Mouse (Mus musculus): ENCODE measurements at regions not wholly inside any gene's neighbourhood (a gene's known extent, or its start where the extent isn't known, plus 50 kb on each side); places are given as distances from the start of the nearest gene placed in this dataset.
A peak's percentile ranks its signal among the peaks of the same experiment; 100 is the strongest.

DNA sequence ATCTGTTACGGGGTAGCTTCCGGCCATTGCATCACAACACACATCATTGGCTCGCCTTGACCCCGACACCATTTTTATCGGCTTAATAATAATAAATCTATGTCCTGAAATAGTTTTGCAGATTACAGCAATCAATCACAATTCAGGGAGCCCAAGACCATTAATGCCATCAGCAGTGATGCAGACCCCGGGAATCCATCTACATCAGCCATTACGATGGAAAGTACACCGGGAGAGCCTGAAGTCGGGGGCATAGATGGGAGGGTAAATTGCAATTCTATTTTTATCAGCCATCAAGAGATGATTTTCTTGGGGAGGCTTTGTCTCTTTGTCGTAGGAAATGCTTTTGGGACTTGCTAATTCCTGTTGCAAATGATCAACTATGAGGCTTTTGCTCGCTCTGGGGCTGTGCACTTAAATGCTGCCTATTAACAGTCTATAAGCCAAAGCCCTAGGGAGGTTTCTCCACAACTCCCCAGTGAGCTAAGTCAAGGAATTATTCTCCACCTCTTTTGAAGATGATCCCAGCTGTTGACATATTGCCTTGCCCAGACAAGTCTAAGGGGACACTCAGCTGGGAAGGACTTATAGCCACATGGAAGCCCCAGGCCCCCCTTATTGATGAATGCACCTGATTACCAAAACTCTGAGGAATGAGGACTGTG lies 173.4 kb downstream of the Pik3r1 start:
- Histone ChIP-seq H3K4me3 (no peak overlapping the region), H3K36me3 (no peaks in the 10 kb centered on the region), H3K27ac (no peak overlapping the region), H3K4me1 (peaks cover 10% of the 10 kb centered on the region), H3K9me3 (no peaks in the 10 kb centered on the region), H3K4me2 (no peak overlapping the region), H3K27me3 (no peaks in the 10 kb centered on the region), H3K9ac (no peak overlapping the region)
- no peak for ATAC-seq (ENCODE audit: insufficient number of reproducible peaks, low FRiP score, low TSS enrichment, low read depth)
- 77% methylated on average over 11 of the region's 11 CpGs for WGBS

DNA sequence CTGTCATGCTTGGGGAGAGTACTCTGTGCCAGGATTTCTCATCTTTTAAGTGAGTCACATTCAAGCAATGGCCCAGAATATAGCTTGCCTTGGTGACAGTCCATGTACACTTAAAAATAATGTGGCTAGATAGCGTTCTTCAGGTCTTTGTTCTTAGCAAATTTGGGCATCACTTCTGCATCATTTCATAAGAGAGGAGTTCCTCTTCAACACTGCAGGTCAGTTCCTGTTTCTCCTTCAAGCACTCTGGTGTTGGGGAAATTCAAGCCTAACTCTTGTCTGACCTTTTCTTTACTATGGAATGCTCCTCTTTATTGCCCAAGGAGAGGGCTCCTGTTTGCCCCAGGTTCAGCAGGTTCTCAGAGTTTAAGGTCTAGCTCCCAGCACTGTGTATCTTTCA lies 175.7 kb downstream of the Pik3r1 start:
- Histone ChIP-seq H3K9ac (no peak overlapping the region), H3K9me3 (no peaks in the 10 kb centered on the region), H3K4me1 (peaks cover 5% of the 10 kb centered on the region), H3K4me3 (no peak overlapping the region), H3K27ac (no peak overlapping the region), H3K4me2 (no peak overlapping the region), H3K36me3 (no peaks in the 10 kb centered on the region), H3K27me3 (no peaks in the 10 kb centered on the region)
- no peak for ATAC-seq (ENCODE audit: insufficient number of reproducible peaks, low FRiP score, low TSS enrichment, low read depth)
- 84% methylated on average over 1 of the region's 1 CpGs for WGBS

DNA sequence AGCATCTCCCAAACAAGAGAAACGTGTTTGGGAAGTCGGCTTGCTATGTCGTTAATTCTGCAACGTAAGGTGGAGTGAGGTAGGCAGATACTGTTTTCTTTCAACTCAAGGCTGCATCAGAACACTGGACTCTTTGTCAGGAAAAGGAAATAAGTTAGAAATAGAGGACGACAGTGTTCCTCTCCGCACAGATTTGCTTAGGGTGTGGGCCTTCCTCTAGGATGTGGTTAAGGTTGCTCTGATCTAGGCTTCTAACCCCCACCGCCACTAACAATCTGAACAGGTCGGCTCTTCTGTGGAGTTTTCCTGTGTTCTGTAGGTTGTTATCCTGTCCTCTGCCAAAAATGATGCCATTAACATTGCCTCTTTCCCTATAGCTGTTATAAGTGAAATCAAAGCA lies 179.1 kb downstream of the Pik3r1 start:
- ATAC-seq (ENCODE audit: insufficient number of reproducible peaks, low FRiP score, low TSS enrichment, low read depth) = no peak
- Histone ChIP-seq H3K9me3 (no peaks in the 10 kb centered on the region), H3K4me1 (no peaks in the 10 kb centered on the region), H3K27me3 (no peaks in the 10 kb centered on the region), H3K4me3 (no peak overlapping the region), H3K36me3 (no peaks in the 10 kb centered on the region), H3K9ac (no peak overlapping the region), H3K27ac (no peak overlapping the region), H3K4me2 (no peak overlapping the region)
- WGBS = 72% methylated on average over 8 of the region's 8 CpGs

DNA sequence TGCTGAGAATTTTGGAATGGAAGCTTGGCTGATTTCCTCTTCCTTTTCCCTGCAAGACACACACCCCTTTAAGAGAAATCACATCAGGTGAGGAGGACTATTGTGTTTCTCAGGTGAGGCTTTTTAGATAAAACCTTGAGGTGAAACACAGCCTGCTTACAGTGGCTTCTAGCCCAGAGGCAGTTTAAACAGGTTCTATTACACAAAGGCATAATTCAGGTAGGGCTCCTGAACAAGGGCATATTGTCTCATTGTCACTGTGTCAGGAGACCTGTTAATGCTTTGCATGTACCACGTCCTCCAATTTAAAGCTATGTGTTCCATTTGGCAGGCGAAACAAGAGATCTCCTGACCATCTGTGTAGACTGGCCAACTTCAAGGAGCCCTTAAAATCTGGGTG lies 181.2 kb downstream of the Pik3r1 start:
- H3K9me3 ChIP-seq = no peaks in the 10 kb centered on the region
- ATAC-seq (ENCODE audit: insufficient number of reproducible peaks, low FRiP score, low TSS enrichment, low read depth) = no peak
- H3K4me3 ChIP-seq = no peak overlapping the region
- 56% methylated on average over 2 of the region's 2 CpGs for WGBS
- H3K27ac ChIP-seq = no peak overlapping the region
- no peak overlapping the region for H3K4me2 ChIP-seq
- no peak overlapping the region for H3K9ac ChIP-seq
- no peaks in the 10 kb centered on the region for H3K27me3 ChIP-seq
- H3K4me1 ChIP-seq = no peaks in the 10 kb centered on the region
- no peaks in the 10 kb centered on the region for H3K36me3 ChIP-seq

GRCm38 (mm10) chr13:101576481-101576880 lies 191.5 kb downstream of the Pik3r1 start:
- H3K9me3 ChIP-seq = no peaks in the 10 kb centered on the region
- H3K9ac ChIP-seq = no peak overlapping the region
- H3K27ac ChIP-seq = no peak overlapping the region
- H3K27me3 ChIP-seq = no peaks in the 10 kb centered on the region
- H3K4me3 ChIP-seq = no peak overlapping the region
- H3K4me2 ChIP-seq = no peak overlapping the region
- ATAC-seq (ENCODE audit: insufficient number of reproducible peaks, low FRiP score, low TSS enrichment, low read depth) = no peak
- H3K36me3 ChIP-seq = no peaks in the 10 kb centered on the region
- no peaks in the 10 kb centered on the region for H3K4me1 ChIP-seq
- 89% methylated on average over 1 of the region's 1 CpGs for WGBS

- H3K9ac ChIP-seq = no peak overlapping the region
- H3K4me2 ChIP-seq = no peak overlapping the region
- no peak overlapping the region for H3K4me3 ChIP-seq
- whole genome bisulfite sequencing = 56% methylated on average over 6 of the region's 6 CpGs
- H3K27me3 ChIP-seq = no peaks in the 10 kb centered on the region
- H3K36me3 ChIP-seq = no peaks in the 10 kb centered on the region
- no peaks in the 10 kb centered on the region for H3K4me1 ChIP-seq
- H3K9me3 ChIP-seq = no peaks in the 10 kb centered on the region
- ATAC-seq (ENCODE audit: insufficient number of reproducible peaks, low FRiP score, low TSS enrichment, low read depth) = no peak
- H3K27ac ChIP-seq = no peak overlapping the region
These were observed 195.0 kb downstream of the Pik3r1 start for GRCm38 (mm10) chr13:101572809-101573590.

DNA sequence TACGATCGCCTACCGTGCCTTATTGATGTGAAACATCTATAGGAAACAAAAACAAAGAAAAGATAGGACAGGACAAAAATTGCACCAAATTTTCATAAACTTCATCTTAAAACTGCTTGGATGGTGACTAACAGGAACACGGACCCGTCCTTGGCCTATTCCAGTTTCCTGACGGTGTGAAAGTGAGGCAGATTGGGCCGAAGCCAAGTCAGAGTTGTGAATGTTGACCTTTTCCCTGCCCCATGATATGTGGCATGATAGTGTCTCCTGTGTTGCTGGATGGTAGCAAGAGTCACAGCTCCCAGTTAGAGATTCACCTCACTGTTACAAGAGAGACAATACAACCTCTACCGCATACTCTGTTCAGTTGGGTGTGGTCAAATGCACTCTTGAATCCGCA lies 195.8 kb downstream of the Pik3r1 start:
- 83% methylated on average over 9 of the region's 9 CpGs for WGBS
- no peak overlapping the region for H3K9ac ChIP-seq

GRCm38 (mm10) chr13:101570034-101570433 lies 198.0 kb downstream of the Pik3r1 start:
- Histone ChIP-seq H3K9ac (no peak overlapping the region), H3K36me3 (no peaks in the 10 kb centered on the region), H3K27me3 (no peaks in the 10 kb centered on the region), H3K4me1 (no peaks in the 10 kb centered on the region), H3K9me3 (no peaks in the 10 kb centered on the region), H3K4me3 (no peak overlapping the region), H3K4me2 (no peak overlapping the region), H3K27ac (no peak overlapping the region)
- ATAC-seq (ENCODE audit: insufficient number of reproducible peaks, low FRiP score, low TSS enrichment, low read depth) = no peak
- WGBS = 86% methylated on average over 4 of the region's 4 CpGs

More for the DNA sequence above, 195.8 kb downstream of the Pik3r1 start:
- no peaks in the 10 kb centered on the region for H3K9me3 ChIP-seq
- H3K4me3 ChIP-seq = no peak overlapping the region
- no peaks in the 10 kb centered on the region for H3K36me3 ChIP-seq
- H3K27me3 ChIP-seq = no peaks in the 10 kb centered on the region
- H3K4me1 ChIP-seq = no peaks in the 10 kb centered on the region
- no peak overlapping the region for H3K4me2 ChIP-seq
- no peak overlapping the region for H3K27ac ChIP-seq
- ATAC-seq (ENCODE audit: insufficient number of reproducible peaks, low FRiP score, low TSS enrichment, low read depth) = no peak

DNA sequence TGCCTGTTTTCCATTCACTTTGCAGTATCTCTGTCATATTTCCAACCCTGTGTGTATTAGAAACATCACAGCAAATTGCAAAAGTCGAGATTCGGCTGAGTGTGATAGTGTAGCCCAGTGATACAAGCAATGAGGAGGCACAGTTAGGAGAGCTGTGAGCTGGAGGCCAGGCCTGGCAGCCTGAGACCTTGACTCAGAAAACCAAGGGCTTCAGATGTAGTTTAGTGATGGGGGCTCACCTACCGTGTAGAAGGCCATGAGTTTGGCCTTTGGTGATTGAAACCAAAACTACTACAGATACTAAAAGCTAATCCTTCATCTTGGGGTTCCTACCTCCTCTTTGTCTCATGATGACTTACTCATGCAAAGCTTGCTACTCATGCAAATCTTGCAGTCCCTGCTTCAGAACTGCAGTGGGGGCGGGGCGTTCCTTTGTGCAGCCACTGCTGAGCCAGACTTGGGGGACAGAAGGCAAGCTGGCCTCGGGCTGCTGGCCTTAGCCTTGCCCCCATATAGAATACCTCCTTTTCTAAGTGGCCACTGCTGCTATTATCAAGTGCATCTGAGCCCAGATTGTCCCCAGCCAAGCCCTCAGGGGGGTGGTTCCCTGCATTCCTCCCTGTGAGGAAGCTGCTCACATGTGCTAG lies 198.9 kb downstream of the Pik3r1 start:
- no peak overlapping the region for H3K4me3 ChIP-seq
- no peak overlapping the region for H3K4me2 ChIP-seq
- no peaks in the 10 kb centered on the region for H3K36me3 ChIP-seq
- no peaks in the 10 kb centered on the region for H3K9me3 ChIP-seq
- no peak overlapping the region for H3K9ac ChIP-seq
- 82% methylated on average over 6 of the region's 6 CpGs for WGBS
- ATAC-seq (ENCODE audit: insufficient number of reproducible peaks, low FRiP score, low TSS enrichment, low read depth) = no peak
- H3K4me1 ChIP-seq = no peaks in the 10 kb centered on the region
- no peak overlapping the region for H3K27ac ChIP-seq
- no peaks in the 10 kb centered on the region for H3K27me3 ChIP-seq

DNA sequence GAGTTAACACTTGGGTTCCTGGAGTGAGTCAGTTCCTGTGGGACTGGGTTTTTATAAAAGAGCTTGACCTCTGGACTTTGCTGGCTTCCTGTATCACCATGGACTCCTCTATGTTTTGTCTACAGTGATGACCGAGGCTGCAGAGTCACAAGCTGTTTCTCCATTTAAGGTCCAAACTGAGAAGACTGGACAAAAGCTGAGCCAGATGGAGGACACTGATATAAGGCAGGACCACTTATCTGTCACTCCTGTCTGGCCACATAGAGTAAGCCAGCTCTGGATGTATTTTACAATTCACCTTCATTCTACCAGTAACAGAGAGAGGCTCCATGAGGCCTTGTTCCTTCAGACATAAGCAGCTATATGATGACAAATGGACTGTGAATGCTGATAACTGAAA lies 202.7 kb downstream of the Pik3r1 start:
- Histone ChIP-seq H3K36me3 (no peaks in the 10 kb centered on the region), H3K9me3 (no peaks in the 10 kb centered on the region), H3K27me3 (no peaks in the 10 kb centered on the region), H3K4me2 (no peak overlapping the region), H3K27ac (no peak overlapping the region), H3K4me1 (no peaks in the 10 kb centered on the region), H3K9ac (no peak overlapping the region), H3K4me3 (no peak overlapping the region)
- no peak for ATAC-seq (ENCODE audit: insufficient number of reproducible peaks, low FRiP score, low TSS enrichment, low read depth)
- 86% methylated on average over 1 of the region's 1 CpGs for WGBS

DNA sequence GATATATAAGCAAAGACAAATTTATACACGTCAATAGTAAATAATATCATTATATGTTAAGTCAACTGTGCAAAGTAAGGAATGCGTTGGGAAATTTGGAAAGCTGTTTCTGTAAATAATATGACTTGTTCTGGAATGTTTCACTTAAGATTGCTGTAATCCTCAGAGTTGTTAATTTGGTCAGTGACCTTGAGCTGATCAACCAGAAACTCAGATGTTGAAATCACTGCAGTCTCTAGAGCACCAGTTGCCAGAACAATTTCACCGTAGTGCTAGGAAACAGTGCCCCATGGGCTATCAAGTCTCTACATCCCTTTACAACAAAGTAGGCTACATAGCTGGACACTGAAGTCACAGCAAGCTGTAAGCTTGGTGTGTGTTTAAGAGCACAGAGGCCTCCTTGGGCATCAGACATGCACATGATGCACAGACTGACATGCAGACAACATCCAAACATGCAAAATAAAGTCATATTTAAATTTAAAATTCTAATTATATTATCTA lies 212.6 kb downstream of the Pik3r1 start:
- no peak for ATAC-seq (ENCODE audit: insufficient number of reproducible peaks, low FRiP score, low TSS enrichment, low read depth)
- 0 out of 2 replicates have a peak, but pooled peaks cover 4% of the 10 kb centered on the region for H3K4me1 ChIP-seq
- H3K9me3 ChIP-seq = no peaks in the 10 kb centered on the region
- no peaks in the 10 kb centered on the region for H3K36me3 ChIP-seq
- WGBS = 64% methylated on average over 3 of the region's 3 CpGs
- H3K27me3 ChIP-seq = no peaks in the 10 kb centered on the region
- H3K9ac ChIP-seq = no peak overlapping the region
- no peak overlapping the region for H3K4me2 ChIP-seq
- no peak overlapping the region for H3K27ac ChIP-seq
- no peak overlapping the region for H3K4me3 ChIP-seq

DNA sequence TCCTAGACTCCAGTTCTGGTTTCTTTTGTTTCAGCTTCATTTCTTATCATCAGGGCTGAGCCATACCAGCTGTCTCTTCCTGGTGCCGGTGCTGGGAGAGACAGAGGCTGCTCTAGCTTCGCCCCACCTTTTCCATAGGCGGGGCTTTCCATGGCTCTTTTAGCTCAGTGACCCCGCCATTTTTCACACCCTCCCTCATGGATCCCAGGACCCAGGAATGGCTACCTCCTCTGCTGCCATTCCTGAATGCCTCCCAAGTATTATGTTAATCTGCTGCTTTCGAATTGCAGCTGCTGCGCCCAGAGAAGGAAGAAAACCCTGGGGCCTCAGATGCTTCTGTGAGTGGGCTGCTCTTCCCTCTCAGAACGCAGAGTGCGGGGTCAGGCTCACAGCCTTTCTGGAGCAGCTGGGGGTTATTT lies 214.9 kb downstream of the Pik3r1 start:
- ATAC-seq (ENCODE audit: insufficient number of reproducible peaks, low FRiP score, low TSS enrichment, low read depth) = peak; percentile 48; the same call in 1 of the 2 replicates
- Histone ChIP-seq H3K4me3 (no peak overlapping the region), H3K4me1 (0 out of 2 replicates have a peak, but pooled peaks cover 4% of the 10 kb centered on the region), H3K9ac (no peak overlapping the region), H3K27ac (no peak overlapping the region), H3K4me2 (no peak overlapping the region), H3K27me3 (no peaks in the 10 kb centered on the region), H3K36me3 (no peaks in the 10 kb centered on the region), H3K9me3 (no peaks in the 10 kb centered on the region)
- 59% methylated on average over 8 of the region's 8 CpGs for WGBS

All from limb, embryonic 15.5 days (tissue).